Comparison of ENCODE assay signal across 12 mouse cellular contexts in genomic region chr17:87879484-87880225, GRCm38 (mm10). TPM values are rescaled to one million over a fixed set of nuclear protein-coding genes. Genes with fewer than 3 reads are reported as not detected.
A peak's percentile ranks its signal among the peaks of the same experiment; 100 is the strongest.
DNase-seq lines count a peak whose midpoint lies in the region; ATAC-seq lines count a peak whose summit lies in the region.
"Had no signal": no experiment of that assay in that cellular context is flagged by ENCODE, and none has a peak within 500 bp of the region (broad histone marks: within the 10 kb centered on the region; RNA-seq: fewer than 3 reads in every experiment).

No protein-coding gene starts in this region.

- no peak overlapping the region for H3K4me2 ChIP-seq in kidney, embryonic 16.5 days (replicated peaks; ENCODE audit: low read depth, low read length)
- no peak overlapping the region for H3K4me2 ChIP-seq in midbrain, embryonic 11.5 days

- no peaks in the 10 kb centered on the region for H3K9me3 ChIP-seq in kidney, embryonic 16.5 days (ENCODE audit: low read length)
- H3K9me3 ChIP-seq in midbrain, embryonic 11.5 days (ENCODE audit: control insufficient read depth, low read length) = no peaks in the 10 kb centered on the region

- peaks cover 18% of the 10 kb centered on the region for H3K4me1 ChIP-seq in kidney, embryonic 16.5 days (ENCODE audit: insufficient read depth, low read length)
- H3K4me1 ChIP-seq in midbrain, embryonic 11.5 days (ENCODE audit: control insufficient read depth, insufficient read depth, low read length) = peaks cover 32% of the 10 kb centered on the region

- H3K36me3 ChIP-seq in kidney, embryonic 16.5 days (ENCODE audit: insufficient read depth, low read length) = no peaks in the 10 kb centered on the region
- H3K36me3 ChIP-seq in midbrain, embryonic 11.5 days (ENCODE audit: control insufficient read depth, insufficient read depth, low read length) = no peaks in the 10 kb centered on the region

- H3K9ac ChIP-seq in kidney, embryonic 16.5 days (replicated peaks; ENCODE audit: low read length) = no peak overlapping the region
- no peak overlapping the region for H3K9ac ChIP-seq in midbrain, embryonic 11.5 days (ENCODE audit: low read length)

- H3K27ac ChIP-seq in kidney, embryonic 16.5 days (ENCODE audit: low read length) = peak overlapping the region; percentile 10; the same call in 1 of the 2 replicates
- H3K27ac ChIP-seq in midbrain, embryonic 11.5 days (ENCODE audit: low read depth, low read length) = peak overlapping the region; percentile 35; the same call in 1 of the 2 replicates
- H3K27ac ChIP-seq: heart, adult 2 months had no signal

- peak; percentile 46; the same call in 1 of the 2 replicates for ATAC-seq in kidney, embryonic 16.5 days (ENCODE audit: low FRiP score, low TSS enrichment)
- peak; percentile 58; the same call in 1 of the 2 replicates for ATAC-seq in midbrain, embryonic 11.5 days (ENCODE audit: low FRiP score)

- no peak overlapping the region for H3K4me3 ChIP-seq in kidney, embryonic 16.5 days (ENCODE audit: low read length)
- no peak overlapping the region for H3K4me3 ChIP-seq in midbrain, embryonic 11.5 days (ENCODE audit: low read depth, low read length)
- H3K4me3 ChIP-seq: heart, adult 2 months; myocyte had no signal

- DNase-seq in kidney, adult 8-10 months = no peak
- peak; percentile 50 for DNase-seq in cerebellum, adult 9-11 months
- DNase-seq in cerebellum, postnatal 25 days = peak; percentile 25 to 26
- peak; percentile 91 for DNase-seq in midbrain, embryonic 11.5 days (ENCODE audit: low spot score, missing footprints)
- DNase-seq in ovary, postnatal 36 days (ENCODE audit: low spot score) = no peak
- no peak for DNase-seq in MN1 (ENCODE audit: low spot score)
- DNase-seq: heart, adult 2 months; thymus, postnatal 25 days had no signal

- 65% methylated on average over 9 of the region's 9 CpGs for WGBS in kidney, embryonic 16.5 days
- WGBS in midbrain, embryonic 11.5 days = 43% methylated on average over 9 of the region's 9 CpGs

- no peaks in the 10 kb centered on the region for H3K27me3 ChIP-seq in kidney, embryonic 16.5 days (ENCODE audit: insufficient read depth, low read length)
- H3K27me3 ChIP-seq in midbrain, embryonic 11.5 days (ENCODE audit: control insufficient read depth, insufficient read depth, low read length) = no peaks in the 10 kb centered on the region; the same call in 1 of the 2 replicates

RNA-seq across cellular contexts. Expression of gene Rpl36-ps4, which starts 41.1 kb away (rescaled TPM):
- polyA plus RNA-seq in kidney, embryonic 16.5 days (2015; fragmentation: Nextera tagmentation; extraction: Ambion mirVana) = not detected in 2 replicates
- polyA plus RNA-seq in midbrain, embryonic 11.5 days (2014; fragmentation: Nextera tagmentation; extraction: Ambion mirVana) = not detected in 2 replicates
- polyA plus RNA-seq: heart, adult 2 months; large intestine, adult 2 months; lung, embryonic 16.5 days; myocyte had no signal

Comparison
In these comparisons a context has a peak if more than half of its experiments do, and no peak if none do; other contexts are left out.
1. DNase-seq: peak in cerebellum, adult 9-11 months (single experiment), cerebellum, postnatal 25 days (2 of 2) and midbrain, embryonic 11.5 days (single experiment); none in kidney, adult 8-10 months (0 of 2), ovary, postnatal 36 days (single experiment) and MN1 (single experiment).